Mouse (Mus musculus) neural tube, embryonic 13.5 days (tissue): Measurements from ENCODE around the gene Hist1h4f. TPM values are rescaled to one million over a fixed set of nuclear protein-coding genes. Genes with fewer than 3 reads are reported as not detected.
A peak's percentile ranks its signal among the peaks of the same experiment; 100 is the strongest.

Experiments used
- ATAC-seq: fragments of 200-750 bp; cut with Nextera tagmentation; 2 replicates; pipeline ENCODE4 v1.8.0; 2017; ENCODE audit warnings: low read depth, mild to moderate bottlenecking, moderate TSS enrichment, moderate library complexity
- H3K27ac ChIP-seq: fragments of 300-500 bp; sonication (generic); replicated peaks from 2 replicates; pipeline ENCODE4 v1.5.1; 2015; ENCODE audit warnings: moderate library complexity, mild to moderate bottlenecking, inconsistent platforms
- H3K27me3 ChIP-seq: fragments of 300-500 bp; sonication (generic); 2 replicates; pipeline ENCODE4 v1.6.1; 2015; ENCODE audit warnings: mild to moderate bottlenecking, inconsistent platforms
- H3K36me3 ChIP-seq: fragments of 300-500 bp; sonication (generic); 2 replicates; pipeline ENCODE4 v1.6.1; 2015; ENCODE audit warnings: mild to moderate bottlenecking, inconsistent platforms
- H3K4me1 ChIP-seq: fragments of 300-500 bp; sonication (generic); replicated peaks from 2 replicates; pipeline ENCODE4 v1.6.1; 2015; ENCODE audit warnings: inconsistent platforms
- H3K4me2 ChIP-seq: fragments of 300-500 bp; sonication (generic); 2 replicates; pipeline ENCODE4 v1.6.1; 2015; ENCODE audit warnings: inconsistent platforms, mild to moderate bottlenecking, moderate library complexity
- H3K4me3 ChIP-seq: fragments of 300-500 bp; sonication (generic); 2 replicates; pipeline ENCODE4 v1.5.1; 2015; ENCODE audit warnings: mild to moderate bottlenecking, inconsistent platforms
- H3K9ac ChIP-seq: fragments of 300-500 bp; sonication (generic); 2 replicates; pipeline ENCODE4 v1.6.1; 2015; ENCODE audit warnings: moderate library complexity, mild to moderate bottlenecking, inconsistent platforms
- H3K9me3 ChIP-seq: fragments of 300-500 bp; sonication (generic); 2 replicates; pipeline ENCODE4 v1.6.1; 2016; ENCODE audit warnings: inconsistent platforms
- WGBS: fragments of 180-500 bp; shearing (Covaris S2); methylation state at CpG from one replicate; pipeline ENCODE4 v1.1.7; 2015; 5-methylcytosine and 5-hydroxymethylcytosine counted together
- polyA plus RNA-seq: library from polyadenylated mRNA; unstranded; fragments of >200 nt; fragmentation: Nextera tagmentation; extraction: Ambion mirVana; gene quantifications from 2 replicates; pipeline ENCODE4 v1.2.1, GENCODE M21; 2015

Hist1h4f gene
- polyA plus RNA-seq, 1 experiment from 2014 or later: not detected

DNA sequence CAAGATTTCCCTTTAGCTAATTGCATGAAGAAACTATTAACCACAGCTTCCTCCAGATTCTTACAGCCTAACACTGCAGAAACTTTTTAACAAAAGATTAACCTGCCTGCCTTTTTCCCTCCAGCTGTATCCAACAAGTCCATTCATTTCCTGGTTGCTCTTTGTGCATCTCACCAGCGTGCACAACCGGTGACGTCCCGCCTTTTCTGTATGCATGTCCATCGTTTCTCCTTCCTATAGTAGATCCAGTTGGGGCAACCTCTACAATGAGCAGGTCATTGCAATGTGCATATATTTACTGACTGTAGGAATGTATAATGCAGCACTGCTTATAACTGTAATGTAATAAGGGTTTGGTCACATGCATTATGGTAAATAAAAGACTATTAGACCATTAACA, 27.5 kb downstream of the Hist1h4f start:
- H3K4me2 ChIP-seq: no peak overlapping the region
- H3K27me3 ChIP-seq: no peaks in the 10 kb centered on the region
- no peak overlapping the region for H3K4me3 ChIP-seq
- ATAC-seq: no peak
- WGBS: 49% methylated on average over 5 of the region's 5 CpGs
- H3K36me3 ChIP-seq: no peaks in the 10 kb centered on the region
- peaks cover 28% of the 10 kb centered on the region for H3K4me1 ChIP-seq
- H3K9ac ChIP-seq: no peak overlapping the region
- H3K9me3 ChIP-seq: no peaks in the 10 kb centered on the region
- no peak overlapping the region for H3K27ac ChIP-seq

- Histone ChIP-seq H3K27me3 (no peaks in the 10 kb centered on the region), H3K4me3 (no peak overlapping the region), H3K4me2 (peak overlapping the region; percentile 26), H3K36me3 (no peaks in the 10 kb centered on the region), H3K27ac (no peak overlapping the region), H3K9me3 (no peaks in the 10 kb centered on the region), H3K9ac (no peak overlapping the region), H3K4me1 (peaks cover 22% of the 10 kb centered on the region)
- no peak for ATAC-seq
- WGBS: under 1% methylated on average over 14 of the region's 14 CpGs
These were observed 29.7 kb downstream of the Hist1h4f start for GRCm38 (mm10) chr13:23521703-23522102.

GRCm38 (mm10) chr13:23519416-23519815, 32.0 kb downstream of the Hist1h4f start:
- under 1% methylated on average over 10 of the region's 10 CpGs for WGBS
- H3K27ac ChIP-seq: peak overlapping the region; percentile 67; the same call in 1 of the 2 replicates
- H3K9ac ChIP-seq: 0 out of 2 replicates have a peak overlapping the region, but pooled peaks have one; percentile 23

GRCm38 (mm10) chr13:23518885-23519284, 32.6 kb downstream of the Hist1h4f start:
- 0% methylated on average over 6 of the region's 6 CpGs for WGBS
- Histone ChIP-seq H3K4me3 (peak overlapping the region; percentile 50), H3K9ac (0 out of 2 replicates have a peak overlapping the region, but pooled peaks have one; percentile 23), H3K4me1 (peaks cover 19% of the 10 kb centered on the region), H3K27me3 (no peaks in the 10 kb centered on the region), H3K9me3 (no peaks in the 10 kb centered on the region), H3K36me3 (no peaks in the 10 kb centered on the region), H3K4me2 (peak overlapping the region; percentile 79), H3K27ac (peak overlapping the region; percentile 67; the same call in 1 of the 2 replicates)
- peak; percentile 51; the same call in 1 of the 2 replicates for ATAC-seq

More at GRCm38 (mm10) chr13:23519416-23519815, 32.0 kb downstream of the Hist1h4f start:
- no peaks in the 10 kb centered on the region for H3K9me3 ChIP-seq
- H3K36me3 ChIP-seq: no peaks in the 10 kb centered on the region
- H3K4me3 ChIP-seq: peak overlapping the region; percentile 50
- H3K27me3 ChIP-seq: no peaks in the 10 kb centered on the region
- H3K4me1 ChIP-seq: peaks cover 19% of the 10 kb centered on the region
- peak overlapping the region; percentile 79 for H3K4me2 ChIP-seq
- 0 out of 2 replicates have a peak, but pooled peaks have one; percentile 19 for ATAC-seq

DNA sequence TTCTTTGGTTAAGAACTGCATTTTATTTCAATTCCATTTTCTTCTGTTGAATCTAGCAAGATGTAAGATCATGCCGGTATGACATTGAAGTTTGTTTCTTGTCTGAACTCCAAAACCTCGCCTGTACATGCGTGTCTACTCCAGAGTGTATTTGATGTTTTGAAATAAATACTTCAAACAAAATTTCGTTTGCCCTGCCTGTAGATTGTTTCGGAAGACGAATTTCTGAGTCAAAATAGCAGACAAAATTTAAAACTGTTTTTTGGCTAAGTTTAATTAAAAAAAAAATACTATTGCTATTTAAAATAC, 33.2 kb downstream of the Hist1h4f start:
- H3K27ac ChIP-seq: no peak overlapping the region
- H3K4me3 ChIP-seq: peak overlapping the region; percentile 50
- peaks cover 19% of the 10 kb centered on the region for H3K4me1 ChIP-seq
- 0% methylated on average over 6 of the region's 6 CpGs for WGBS
- no peak for ATAC-seq
- H3K9me3 ChIP-seq: no peaks in the 10 kb centered on the region
- H3K27me3 ChIP-seq: no peaks in the 10 kb centered on the region
- no peak overlapping the region for H3K9ac ChIP-seq
- no peaks in the 10 kb centered on the region for H3K36me3 ChIP-seq
- H3K4me2 ChIP-seq: peak overlapping the region; percentile 79

- peak overlapping the region; percentile 50 for H3K4me3 ChIP-seq
- H3K27me3 ChIP-seq: no peaks in the 10 kb centered on the region
- peak; percentile 92 for ATAC-seq
- peaks cover 19% of the 10 kb centered on the region for H3K4me1 ChIP-seq
- WGBS: under 1% methylated on average over 27 of the region's 27 CpGs
- peak overlapping the region; percentile 48; the same call in 1 of the 2 replicates for H3K9ac ChIP-seq
- H3K36me3 ChIP-seq: no peaks in the 10 kb centered on the region
- 0 out of 2 replicates have a peak overlapping the region, but pooled peaks have one; percentile 15 for H3K27ac ChIP-seq
- no peaks in the 10 kb centered on the region for H3K9me3 ChIP-seq
- H3K4me2 ChIP-seq: peak overlapping the region; percentile 79
These were observed 33.7 kb downstream of the Hist1h4f start for GRCm38 (mm10) chr13:23517603-23518294.

DNA sequence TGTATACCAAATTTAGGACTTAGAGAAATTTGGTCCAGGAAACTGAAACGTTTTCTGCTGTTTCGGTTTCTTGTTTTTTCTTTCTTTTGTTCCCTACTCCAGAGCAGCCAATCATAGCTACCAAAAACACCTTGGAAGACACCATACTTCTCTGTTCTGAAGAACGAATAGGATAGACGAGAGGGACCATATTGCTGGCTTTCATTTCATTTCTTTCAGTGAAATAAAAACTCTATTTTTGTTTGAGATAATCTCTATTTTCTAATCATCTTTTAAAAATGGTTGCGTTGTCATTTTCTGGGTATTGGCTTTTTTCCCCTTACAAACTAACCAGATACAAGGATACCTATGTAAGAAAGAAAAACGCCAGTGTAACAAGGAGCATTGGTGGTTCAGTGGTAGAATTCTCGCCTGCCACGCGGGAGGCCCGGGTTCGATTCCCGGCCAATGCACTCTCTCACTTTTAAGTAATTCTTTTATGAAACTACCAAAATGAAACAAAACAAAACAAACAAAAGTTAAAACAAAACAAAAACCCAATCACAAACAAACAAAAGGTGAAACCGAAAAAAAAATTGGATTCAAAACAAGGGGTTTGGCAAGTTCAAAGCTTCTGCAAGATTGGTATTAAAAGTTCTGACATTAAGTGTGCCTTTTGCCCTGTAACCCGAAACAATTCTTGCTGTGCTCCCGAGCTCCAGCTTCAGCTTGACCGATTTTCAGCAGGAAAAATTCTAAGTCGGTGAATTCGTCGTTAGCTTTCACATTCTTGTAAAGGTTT, 34.4 kb downstream of the Hist1h4f start:
- H3K36me3 ChIP-seq: no peaks in the 10 kb centered on the region
- H3K4me3 ChIP-seq: peak overlapping the region; percentile 50
- 0 out of 2 replicates have a peak overlapping the region, but pooled peaks have one; percentile 15 for H3K27ac ChIP-seq
- under 1% methylated on average over 19 of the region's 19 CpGs for WGBS
- peaks cover 19% of the 10 kb centered on the region for H3K4me1 ChIP-seq
- ATAC-seq: peak; percentile 73
- H3K27me3 ChIP-seq: no peaks in the 10 kb centered on the region
- H3K9me3 ChIP-seq: no peaks in the 10 kb centered on the region
- H3K9ac ChIP-seq: peak overlapping the region; percentile 55
- H3K4me2 ChIP-seq: peak overlapping the region; percentile 79

DNA sequence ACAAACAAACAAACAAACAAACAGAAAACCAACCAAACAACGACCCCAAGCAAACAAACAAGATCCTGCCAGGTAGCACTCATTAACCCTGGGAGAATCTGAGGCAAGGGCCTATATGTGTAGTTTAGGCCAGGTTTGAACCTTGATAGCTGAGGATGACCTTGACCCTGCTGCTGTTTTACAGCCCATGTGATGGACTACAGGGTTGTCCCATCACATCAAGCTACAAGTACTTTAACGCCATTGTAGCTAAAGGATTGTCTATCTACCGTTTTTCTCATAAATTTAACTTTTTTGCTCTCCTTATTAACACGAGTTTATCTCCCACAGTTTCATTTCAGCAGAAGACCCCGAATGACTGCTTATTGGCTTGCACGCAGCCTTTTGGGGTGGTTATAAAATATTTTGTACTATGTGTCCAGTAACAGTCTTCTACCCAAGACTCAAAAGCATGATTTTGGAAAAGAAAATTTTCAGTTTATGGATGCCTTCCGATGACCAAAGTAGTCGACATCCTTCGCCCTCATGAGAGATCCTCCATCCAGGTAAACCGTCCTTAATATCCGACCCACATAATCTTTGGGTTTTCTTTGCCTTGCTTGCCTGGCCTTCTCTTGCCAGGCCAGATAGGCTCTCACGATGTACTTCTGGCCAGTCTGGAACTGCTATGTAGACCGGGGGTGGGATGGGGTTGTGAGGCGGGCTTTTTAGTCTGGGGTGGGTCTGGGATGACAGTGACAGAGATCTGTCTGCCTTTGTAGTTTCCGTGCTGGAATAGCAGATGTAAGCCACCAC, 35.4 kb downstream of the Hist1h4f start:
- Histone ChIP-seq H3K36me3 (no peaks in the 10 kb centered on the region), H3K9me3 (no peaks in the 10 kb centered on the region), H3K9ac (peak overlapping the region; percentile 57; the same call in 1 of the 2 replicates), H3K4me3 (peak overlapping the region; percentile 50), H3K4me2 (peak overlapping the region; percentile 79), H3K27ac (no peak overlapping the region), H3K27me3 (no peaks in the 10 kb centered on the region), H3K4me1 (peaks cover 19% of the 10 kb centered on the region)
- WGBS: 51% methylated on average over 15 of the region's 15 CpGs
- ATAC-seq: no peak

GRCm38 (mm10) chr13:23515281-23515680, 36.2 kb downstream of the Hist1h4f start:
- H3K4me1 ChIP-seq: peaks cover 19% of the 10 kb centered on the region
- WGBS: 80% methylated on average over 5 of the region's 5 CpGs
- no peak for ATAC-seq
- no peak overlapping the region for H3K9ac ChIP-seq
- H3K27ac ChIP-seq: no peak overlapping the region
- no peaks in the 10 kb centered on the region for H3K9me3 ChIP-seq
- no peaks in the 10 kb centered on the region for H3K27me3 ChIP-seq
- no peaks in the 10 kb centered on the region for H3K36me3 ChIP-seq
- H3K4me3 ChIP-seq: no peak overlapping the region
- no peak overlapping the region for H3K4me2 ChIP-seq

DNA sequence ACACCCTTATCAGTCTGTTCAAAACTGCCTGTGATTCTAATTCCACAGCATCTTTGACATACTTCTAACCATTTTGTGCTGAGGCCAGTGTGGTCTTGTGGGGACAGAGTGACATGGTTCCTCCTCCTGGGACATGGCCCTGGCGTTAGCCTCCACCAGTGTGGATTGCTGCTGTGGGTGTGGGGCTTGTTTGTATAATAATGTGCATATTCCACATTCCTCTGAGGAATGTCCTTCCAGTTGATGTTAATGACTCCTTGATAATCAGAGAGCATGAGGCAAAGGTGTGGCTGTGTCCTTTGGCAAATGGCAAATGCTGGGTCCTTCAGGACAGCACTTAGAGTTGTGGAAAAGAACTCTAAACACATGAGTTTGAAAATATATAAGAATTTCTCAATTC, 37.9 kb downstream of the Hist1h4f start:
- H3K4me3 ChIP-seq: no peak overlapping the region
- H3K9me3 ChIP-seq: no peaks in the 10 kb centered on the region
- WGBS: 87% methylated on average over 1 of the region's 1 CpGs
- no peaks in the 10 kb centered on the region for H3K36me3 ChIP-seq
- no peaks in the 10 kb centered on the region for H3K27me3 ChIP-seq
- peaks cover 9% of the 10 kb centered on the region for H3K4me1 ChIP-seq
- no peak for ATAC-seq
- no peak overlapping the region for H3K4me2 ChIP-seq
- no peak overlapping the region for H3K9ac ChIP-seq
- no peak overlapping the region for H3K27ac ChIP-seq

- Histone ChIP-seq H3K27ac (no peak overlapping the region), H3K9ac (no peak overlapping the region), H3K4me1 (peaks cover 8% of the 10 kb centered on the region), H3K4me2 (no peak overlapping the region), H3K9me3 (no peaks in the 10 kb centered on the region), H3K4me3 (no peak overlapping the region), H3K27me3 (no peaks in the 10 kb centered on the region; the same call in 1 of the 2 replicates), H3K36me3 (no peaks in the 10 kb centered on the region)
- WGBS: 33% methylated on average over 1 of the region's 1 CpGs
- ATAC-seq: no peak
These were observed 41.3 kb downstream of the Hist1h4f start for GRCm38 (mm10) chr13:23510127-23510526.
